Mouse (Mus musculus): ENCODE data around the gene Nme9.

- no peak for TF ChIP-seq CTCF (conservative IDR thresholded peaks at IDR 0.05; ENCODE audit: low read length)
- TF ChIP-seq NANOG (IDR thresholded peaks at IDR 0.05; ENCODE audit: borderline replicate concordance, low read length): no peak
- TF ChIP-seq POU5F1 (IDR thresholded peaks at IDR 0.05; ENCODE audit: borderline replicate concordance, low read length): no peak
Observed at GRCm38 (mm10) chr9:99432478-99432877, 18.8 kb upstream of the Nme9 start.
